Comparison of ENCODE assay signal across 25 mouse cellular contexts in the genomic region with DNA sequence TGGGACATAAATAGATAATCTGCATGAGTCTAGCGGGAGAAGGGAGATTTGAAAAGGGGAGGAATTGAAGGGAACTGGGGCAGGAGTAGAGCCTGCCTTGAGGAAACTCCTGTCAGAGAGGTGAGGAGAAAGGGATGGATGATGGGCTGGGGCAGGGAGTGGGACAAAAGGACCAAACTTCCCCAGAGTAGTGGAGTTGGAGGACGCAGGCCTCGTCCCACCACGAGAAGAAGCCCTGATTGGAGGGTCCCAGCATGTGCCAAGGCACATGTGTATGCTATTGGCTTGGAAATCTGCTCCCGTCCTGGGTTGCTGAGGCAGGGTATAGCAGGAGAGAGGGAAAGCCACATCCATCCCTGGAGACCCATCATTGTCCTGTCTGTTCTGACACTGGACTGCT. TPM values are rescaled to one million over a fixed set of nuclear protein-coding genes. Genes with fewer than 3 reads are reported as not detected.
"Had no signal": no experiment of that assay in that cellular context is flagged by ENCODE, and none has a peak within 500 bp of the region (broad histone marks: within the 10 kb centered on the region; RNA-seq: fewer than 3 reads in every experiment).

No protein-coding gene starts in this region.

- DNase-seq: heart, postnatal 10 days; heart, postnatal 14 days; heart, postnatal 36 days; heart, postnatal 4 days; kidney, adult 11 months; kidney, adult 18-20 months; kidney, adult 2 months; kidney, adult 8-10 months; kidney, adult 9 months; kidney, postnatal 10 days; kidney, postnatal 14 days; kidney, postnatal 25 days; kidney, postnatal 36 days; kidney, postnatal 4 days; layer of hippocampus, adult 9-11 months; layer of hippocampus, postnatal 36 days had no signal

RNA-seq across cellular contexts. Expression of gene Gm30302, which starts 45.3 kb away (rescaled TPM):
- total RNA-seq: hematopoietic stem cell, adult 5-6 weeks; hindbrain, postnatal 0 days; layer of hippocampus, adult 18-20 months; layer of hippocampus, adult 2 months; layer of hippocampus, adult 8-10 months; layer of hippocampus, postnatal 10 days; layer of hippocampus, postnatal 14 days; layer of hippocampus, postnatal 25 days; layer of hippocampus, postnatal 36 days; left cerebral cortex, adult 18-20 months had no signal
